Mouse (Mus musculus) liver, postnatal 0 days (tissue): ENCODE data around the gene Wdr91.

Source experiments
- CTCF ChIP-seq: sonication (generic); IDR thresholded peaks from 2 replicates; pipeline ENCODE4 v1.5.1; 2016; ENCODE audit warnings: antibody characterized with exemption, low read depth
- EP300 ChIP-seq: IDR thresholded peaks from 2 replicates; pipeline ENCODE4 v1.6.1; 2016; ENCODE audit warnings: antibody characterized with exemption, low read depth, mild to moderate bottlenecking

- TF ChIP-seq CTCF (no peak), EP300 (no peak)
Measured at GRCm38 (mm10) chr6:34887131-34887850, 23.4 kb downstream of the Wdr91 start.
